Mouse (Mus musculus): ENCODE data around the gene Camkk1. TPM values are rescaled to one million over a fixed set of nuclear protein-coding genes. Genes with fewer than 3 reads are reported as not detected.

The Camkk1 gene
- 100 to 1,000 TPM; 107 to 111 (median 108) TPM for total RNA-seq (2022)

- DNase-seq (ENCODE audit: low spot score in 2 of 2) = peak; percentile 81 to 95
Measured at GRCm38 (mm10) chr11:73018471-73019146, at the start of gene Camkk1. Camkk1 (plus strand) TSS chr11:73019008.

GRCm38 (mm10) chr11:72974995-72975503 is 43.8 kb upstream of the Camkk1 start:
- DNase-seq (ENCODE audit: low spot score in 2 of 2) = no peak

GRCm38 (mm10) chr11:72982516-72982915 is 36.3 kb upstream of the Camkk1 start:
- DNase-seq (ENCODE audit: low spot score in 2 of 2) = no peak

GRCm38 (mm10) chr11:72983283-72983682 is 35.5 kb upstream of the Camkk1 start:
- no peak for DNase-seq (ENCODE audit: low spot score in 2 of 2)

GRCm38 (mm10) chr11:72986745-72987144 is 32.1 kb upstream of the Camkk1 start:
- no peak for DNase-seq (ENCODE audit: low spot score in 2 of 2)

- no peak for DNase-seq (ENCODE audit: low spot score in 2 of 2)
Measured at GRCm38 (mm10) chr11:72987234-72987633, 31.6 kb upstream of the Camkk1 start.

DNA sequence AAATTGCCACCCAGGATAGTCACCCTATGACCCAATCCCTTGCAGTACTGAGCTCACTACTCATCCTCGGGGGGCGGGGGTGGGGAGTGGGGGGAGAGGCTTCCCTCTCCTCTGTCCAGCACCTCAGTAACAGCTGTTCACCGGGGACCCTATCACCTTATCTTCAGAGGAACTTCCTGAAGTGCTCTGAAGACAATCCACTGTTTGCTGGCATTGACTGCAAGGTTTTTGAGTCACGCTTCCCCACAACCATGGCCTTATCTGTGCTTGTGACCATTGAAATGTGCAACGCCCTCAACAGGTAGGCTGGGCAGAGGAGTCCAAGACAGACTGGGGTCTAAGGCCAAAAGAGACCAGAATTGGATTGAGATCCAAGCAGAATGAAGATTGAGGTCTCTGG is 31.0 kb upstream of the Camkk1 start:
- no peak for DNase-seq (ENCODE audit: low spot score in 2 of 2)

GRCm38 (mm10) chr11:72989044-72989443 is 29.8 kb upstream of the Camkk1 start:
- no peak for DNase-seq (ENCODE audit: low spot score in 2 of 2)

DNA sequence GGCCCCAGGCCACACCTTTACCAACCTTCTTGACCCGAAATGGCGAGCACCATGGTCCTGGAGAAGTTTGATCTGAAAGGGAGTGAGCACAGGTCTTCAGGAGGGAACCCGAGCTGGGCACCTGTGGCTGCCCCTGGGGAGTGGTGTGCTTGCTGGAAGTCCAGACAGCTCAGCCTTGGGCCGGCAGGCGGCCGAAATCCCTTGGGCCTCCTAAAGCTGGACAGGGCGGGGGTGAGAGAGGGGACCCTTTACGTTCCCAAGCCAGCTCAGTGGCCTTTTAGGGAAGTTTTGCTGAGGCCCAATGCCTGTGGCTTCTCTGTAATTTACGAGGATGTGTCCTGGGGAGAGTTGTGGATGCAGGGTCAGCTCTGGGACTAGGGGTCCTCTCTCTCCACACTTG is 28.1 kb upstream of the Camkk1 start:
- no peak for DNase-seq (ENCODE audit: low spot score in 2 of 2)

DNA sequence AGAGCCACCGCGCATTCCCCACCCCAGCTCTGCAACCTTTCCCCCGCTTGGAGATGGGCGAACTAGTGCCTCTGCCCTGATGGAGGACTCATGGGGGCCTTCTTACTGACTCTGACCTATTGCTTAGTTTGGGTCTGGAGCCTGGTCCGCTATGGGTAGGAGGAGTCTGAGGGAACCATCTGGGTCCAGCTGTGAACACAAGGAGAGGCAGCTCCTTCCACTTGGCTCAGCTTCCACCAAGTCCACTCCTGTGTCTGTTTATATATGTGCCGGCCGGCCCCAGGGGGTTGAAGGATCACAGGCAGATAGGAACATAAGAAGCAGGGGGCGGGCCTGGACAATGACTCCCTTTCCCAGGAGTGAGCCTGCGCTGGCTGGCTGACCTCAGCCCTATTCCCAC is 26.8 kb upstream of the Camkk1 start:
- DNase-seq (ENCODE audit: low spot score in 2 of 2) = no peak

- no peak for DNase-seq (ENCODE audit: low spot score in 2 of 2)
Measured at GRCm38 (mm10) chr11:72996346-72996745, 22.5 kb upstream of the Camkk1 start.

GRCm38 (mm10) chr11:72996781-72997180 is 22.0 kb upstream of the Camkk1 start:
- no peak for DNase-seq (ENCODE audit: low spot score in 2 of 2)

- DNase-seq (ENCODE audit: low spot score in 2 of 2) = no peak
Measured at GRCm38 (mm10) chr11:72997529-72998326, 21.1 kb upstream of the Camkk1 start.

DNA sequence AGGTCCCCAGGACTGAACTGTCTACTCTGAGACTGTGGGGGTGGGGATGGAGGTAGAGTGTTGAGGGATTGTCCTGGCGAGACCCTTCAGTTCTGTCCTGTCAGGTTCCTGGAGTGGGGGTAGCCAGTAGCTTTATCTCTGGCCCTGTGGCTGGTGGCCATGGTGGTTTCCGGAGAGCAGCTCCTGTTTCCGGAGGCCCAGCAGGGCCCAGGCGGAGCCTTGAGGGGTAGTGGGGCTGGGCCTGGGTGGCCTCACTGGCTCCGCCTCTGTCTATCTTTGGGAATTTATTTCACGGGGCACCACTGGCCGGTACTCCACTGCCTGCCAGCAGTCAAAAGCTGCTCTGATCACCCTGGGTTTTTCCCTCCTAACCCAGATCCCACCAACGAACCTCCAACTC is 20.0 kb upstream of the Camkk1 start, which contains the start of gene P2rx1:
Gene P2rx1 (plus strand): TSS at position 333 of the 400 bp plus-strand sequence.
- no peak for DNase-seq (ENCODE audit: low spot score in 2 of 2)

DNA sequence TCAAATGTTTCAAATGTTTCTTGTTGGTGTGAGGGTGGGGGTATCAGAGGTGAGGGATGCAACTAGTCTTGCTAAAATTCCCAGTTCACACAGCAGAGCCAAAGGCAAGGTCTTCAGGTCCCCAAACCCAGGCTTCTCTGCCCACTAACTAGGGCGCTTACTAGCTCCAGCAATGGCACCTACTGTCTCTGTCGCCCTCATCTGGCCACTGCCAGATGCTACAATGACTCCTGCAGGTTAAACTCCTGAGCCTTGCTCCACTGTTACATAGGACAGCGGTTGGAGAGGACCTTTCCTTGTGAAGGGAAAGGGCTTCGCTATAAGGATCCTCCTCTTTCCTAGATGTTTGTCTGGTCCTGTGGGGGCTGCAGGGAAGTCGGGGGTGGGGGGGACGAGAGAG is 17.8 kb upstream of the Camkk1 start:
- DNase-seq (ENCODE audit: low spot score in 2 of 2) = no peak

DNA sequence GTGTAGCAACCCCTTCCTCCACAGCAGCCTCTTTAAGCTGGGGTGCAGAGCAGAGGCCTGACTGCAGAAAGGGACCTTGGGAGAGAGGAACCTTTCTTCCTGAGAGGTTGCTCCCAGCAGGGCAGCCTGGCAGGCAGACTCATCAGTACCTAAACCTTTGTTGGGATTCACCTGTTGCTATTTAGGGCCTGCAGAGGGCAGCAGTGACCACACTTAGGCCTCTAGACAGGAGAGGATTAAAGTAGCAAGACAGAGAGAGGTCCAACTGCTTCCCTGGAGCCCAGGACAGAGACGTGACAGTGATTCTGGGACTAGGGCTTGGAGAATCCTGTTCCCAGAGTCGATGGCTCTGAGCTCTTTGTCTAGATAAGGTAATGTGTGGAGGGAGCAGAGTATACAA is 12.4 kb upstream of the Camkk1 start:
- DNase-seq (ENCODE audit: low spot score in 2 of 2) = no peak

DNA sequence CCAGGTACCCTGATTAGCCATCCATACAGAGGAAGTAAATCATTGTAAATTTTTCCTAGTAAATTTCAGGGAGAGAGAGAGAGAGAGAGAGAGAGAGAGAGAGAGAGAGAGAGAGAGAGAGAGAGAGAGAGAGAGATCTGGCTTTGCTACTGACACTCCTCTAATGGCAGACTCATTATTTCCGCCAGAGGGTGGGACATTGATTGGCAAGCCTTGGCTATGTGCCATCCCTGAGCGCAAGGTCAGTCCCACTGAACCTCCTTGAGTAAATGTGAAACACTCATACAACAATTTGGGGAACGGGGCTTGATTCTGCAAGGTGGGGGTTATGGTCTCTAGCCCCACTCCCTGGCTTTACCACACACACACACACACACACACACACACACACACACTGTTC is 11.7 kb upstream of the Camkk1 start:
- DNase-seq (ENCODE audit: low spot score in 2 of 2) = no peak

GRCm38 (mm10) chr11:73007698-73008481 is 10.9 kb upstream of the Camkk1 start:
- no peak for DNase-seq (ENCODE audit: low spot score in 2 of 2)

- no peak for DNase-seq (ENCODE audit: low spot score in 2 of 2)
Measured at GRCm38 (mm10) chr11:73008826-73009225, 10.0 kb upstream of the Camkk1 start.

- DNase-seq (ENCODE audit: low spot score in 2 of 2) = no peak
Measured at GRCm38 (mm10) chr11:73009531-73010274, 9.1 kb upstream of the Camkk1 start.

GRCm38 (mm10) chr11:73013981-73014380 is 4.8 kb upstream of the Camkk1 start:
- no peak for DNase-seq (ENCODE audit: low spot score in 2 of 2)

Measured in left cerebral cortex, adult 8-10 months (tissue).